Mouse (Mus musculus) naive thymus-derived CD4-positive, alpha-beta T cell, adult 5 months (primary cell): ENCODE results near the gene Rpl14. TPM values are rescaled to one million over a fixed set of nuclear protein-coding genes. Genes with fewer than 3 reads are reported as not detected.

Experiments
- polyA plus RNA-seq: library from polyadenylated mRNA; unstranded; fragments of 100-300 nt; shearing (Covaris generic); gene quantifications from one replicate; pipeline ENCODE4 v1.2.1, GENCODE M21; 2017

The Rpl14 gene
- polyA plus RNA-seq = 1,373 TPM

DNA sequence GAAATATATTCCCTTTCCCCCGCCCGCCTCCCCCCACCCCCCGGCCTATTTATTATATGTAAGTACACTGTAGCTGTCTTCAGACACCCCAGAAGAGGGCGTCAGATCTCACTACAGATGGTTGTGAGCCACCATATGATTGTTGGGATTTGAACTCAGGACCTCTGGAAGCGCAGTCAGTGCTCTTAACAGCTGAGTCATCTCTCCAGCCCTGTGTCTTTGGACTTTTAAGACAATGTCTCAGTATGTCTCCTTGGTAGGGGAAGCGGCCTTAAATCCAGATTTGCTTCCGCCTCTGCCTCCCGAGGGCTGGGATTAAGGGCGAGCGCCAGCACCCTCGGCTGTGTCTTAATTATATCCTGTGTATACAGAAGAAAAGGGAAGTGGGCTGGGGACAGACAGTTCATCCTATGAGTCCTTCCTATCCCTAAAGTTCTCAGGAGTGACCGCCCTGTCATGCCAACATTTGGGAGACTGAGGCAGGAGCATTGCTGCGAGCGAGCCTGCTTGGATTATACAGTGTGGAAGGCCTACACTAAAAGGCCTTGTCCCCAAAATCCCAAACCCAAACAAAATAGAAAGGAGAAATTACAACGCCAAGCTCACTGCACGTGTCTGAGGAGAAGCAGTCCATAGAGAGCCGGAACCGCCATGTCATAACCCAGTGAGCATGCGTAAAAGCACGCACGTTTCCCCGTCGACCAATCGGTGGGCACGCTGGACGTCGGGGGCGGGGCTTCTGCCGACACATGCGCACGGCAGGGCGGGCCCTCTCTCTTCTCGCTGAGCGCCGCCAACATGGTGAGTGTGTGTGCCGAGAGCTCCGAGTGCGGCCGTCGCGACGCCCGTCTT, at the start of gene Rpl14:
Gene Rpl14 (plus strand): TSS at position 704 of the 852 bp plus-strand sequence.

DNA sequence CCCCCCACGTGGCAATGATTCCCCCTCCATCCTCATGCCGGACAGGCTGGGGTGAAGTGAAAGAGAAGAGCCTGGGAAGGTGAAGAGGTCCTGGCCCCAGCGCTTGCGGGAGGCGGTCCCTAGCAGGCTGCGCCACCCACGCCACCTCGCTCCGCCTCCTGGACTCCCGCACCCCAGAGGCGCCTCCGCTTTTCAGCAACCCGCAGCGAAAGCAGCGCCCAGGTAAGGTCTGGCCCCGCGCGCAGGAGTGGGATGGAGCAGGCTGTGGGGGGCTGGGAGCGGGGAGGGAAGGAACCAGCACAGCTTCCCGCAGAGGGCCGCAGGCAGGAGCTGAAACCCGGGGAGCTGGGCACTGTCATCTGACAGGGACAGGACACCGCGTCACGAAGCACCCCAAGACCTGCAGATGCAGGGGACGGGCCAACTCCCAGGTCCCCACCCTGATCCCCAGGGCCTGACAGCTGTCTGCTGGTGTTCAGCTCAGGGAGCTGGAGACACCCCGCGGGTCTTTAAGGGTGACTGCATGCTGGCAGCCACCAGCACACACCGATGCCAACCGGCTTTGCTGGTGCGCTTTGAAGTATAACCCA, 31.5 kb upstream of the Rpl14 start, which contains the start of gene Entpd3:
Gene Entpd3 (plus strand): TSS at position 157 of the 590 bp plus-strand sequence.

Other genes with a start within 250 kb of the Rpl14 start
- 56.0 TPM for gene Eif1b, start 79.2 kb upstream of the Rpl14 start, polyA plus RNA-seq
- gene Entpd3, start 31.6 kb upstream of the Rpl14 start, polyA plus RNA-seq = not detected